ENCODE assay signal across 21 mouse cellular contexts in genomic region chr6:119737716-119738115, GRCm38 (mm10).
A peak's percentile ranks its signal among the peaks of the same experiment; 100 is the strongest.
DNase-seq lines count a peak whose midpoint lies in the region; ATAC-seq and TF ChIP-seq lines count a peak whose summit lies in the region.
"Had no signal": no experiment of that assay in that cellular context is flagged by ENCODE, and none has a peak within 500 bp of the region (broad histone marks: within the 10 kb centered on the region; RNA-seq: fewer than 3 reads in every experiment).

No protein-coding gene starts in this region.

- TF ChIP-seq POLR2A in thymus, adult 2 months (IDR thresholded peaks at IDR 0.05; ENCODE audit: control insufficient read depth, extremely low read depth, insufficient read depth, low read length, poor library complexity): no peak

- no peak overlapping the region for H3K9ac ChIP-seq in forebrain, embryonic 13.5 days
- H3K9ac ChIP-seq: heart, embryonic 12.5 days; heart, embryonic 15.5 days; hindbrain, embryonic 12.5 days; hindbrain, embryonic 15.5 days had no signal

- H3K27ac ChIP-seq in thymus, adult 2 months (ENCODE audit: control insufficient read depth, insufficient read depth, low read length): peak overlapping the region; percentile 96; the same call in 1 of the 2 replicates
- no peak overlapping the region for H3K27ac ChIP-seq in forebrain, embryonic 13.5 days
- H3K27ac ChIP-seq: forebrain, embryonic 10.5 days; heart, embryonic 15.5 days; hindbrain, embryonic 12.5 days; hindbrain, embryonic 15.5 days had no signal

- peaks cover 17% of the 10 kb centered on the region for H3K4me1 ChIP-seq in thymus, adult 2 months (replicated peaks; ENCODE audit: control insufficient read depth, insufficient read depth, low read length)
- no peaks in the 10 kb centered on the region for H3K4me1 ChIP-seq in forebrain, embryonic 13.5 days
- H3K4me1 ChIP-seq: forebrain, embryonic 10.5 days; heart, embryonic 12.5 days; hindbrain, embryonic 12.5 days had no signal

- intact Hi-C loops in heart, postnatal 14 days (cut with DNase I): no loop called here

- 19% methylated on average over 4 of the region's 4 CpGs for WGBS in thymus, adult 2 months
- 97% methylated on average over 4 of the region's 4 CpGs for whole genome bisulfite sequencing in forebrain, embryonic 13.5 days

- no peak for ATAC-seq in forebrain, embryonic 13.5 days
- ATAC-seq: forebrain, embryonic 14.5 days had no signal

- peak; percentile 3 for DNase-seq in T-cell, adult 2 months (ENCODE audit: low spot score)
- DNase-seq in thymus, adult 2 months: peak; percentile 54
- peak; percentile 63 for DNase-seq in thymus, postnatal 14 days
- DNase-seq in thymus, postnatal 4 days: peak; percentile 25
- no peak for DNase-seq in lung, postnatal 25 days (ENCODE audit: low spot score)
- no peak for DNase-seq in heart, postnatal 14 days
- DNase-seq: adrenal gland, postnatal 10 days; adrenal gland, postnatal 36 days; cerebellum, adult 18-20 months; cerebellum, adult 9-10 months; cerebellum, postnatal 14 days; gastrocnemius, postnatal 25 days; heart, adult 18-20 months; heart, postnatal 10 days had no signal

- no peak for TF ChIP-seq CTCF in thymus, adult 2 months (IDR thresholded peaks at IDR 0.05; ENCODE audit: borderline replicate concordance, control insufficient read depth, extremely low read depth, insufficient read depth, low read length, poor library complexity)

- H3K27me3 ChIP-seq in thymus, adult 2 months (ENCODE audit: control insufficient read depth, insufficient read depth, low read length): no peaks in the 10 kb centered on the region
- no peaks in the 10 kb centered on the region for H3K27me3 ChIP-seq in forebrain, embryonic 13.5 days
- H3K27me3 ChIP-seq: heart, embryonic 12.5 days; heart, embryonic 15.5 days; hindbrain, embryonic 12.5 days; hindbrain, embryonic 15.5 days had no signal

- no peaks in the 10 kb centered on the region for H3K9me3 ChIP-seq in forebrain, embryonic 13.5 days (replicated peaks)
- H3K9me3 ChIP-seq: forebrain, embryonic 10.5 days; heart, embryonic 12.5 days; heart, embryonic 15.5 days; hindbrain, embryonic 12.5 days; hindbrain, embryonic 15.5 days had no signal

- no peak overlapping the region for H3K4me2 ChIP-seq in forebrain, embryonic 13.5 days
- H3K4me2 ChIP-seq: heart, embryonic 12.5 days; heart, embryonic 15.5 days; hindbrain, embryonic 12.5 days; hindbrain, embryonic 15.5 days had no signal

- no peaks in the 10 kb centered on the region for H3K36me3 ChIP-seq in thymus, adult 2 months (ENCODE audit: control insufficient read depth, insufficient read depth, low read length)
- H3K36me3 ChIP-seq in forebrain, embryonic 13.5 days (ENCODE audit: poor library complexity, severe bottlenecking): peaks cover 7% of the 10 kb centered on the region

- H3K4me3 ChIP-seq in thymus, adult 2 months (ENCODE audit: control insufficient read depth, insufficient read depth, low read length): no peak overlapping the region
- no peak overlapping the region for H3K4me3 ChIP-seq in forebrain, embryonic 13.5 days
- H3K4me3 ChIP-seq: forebrain, embryonic 10.5 days; heart, embryonic 12.5 days; heart, embryonic 15.5 days; hindbrain, embryonic 12.5 days; hindbrain, embryonic 15.5 days had no signal

Comparison
In these comparisons a context has a peak if more than half of its experiments do, and no peak if none do; other contexts are left out.
1. DNase-seq: peak in T-cell, adult 2 months (single experiment), thymus, adult 2 months (single experiment), thymus, postnatal 14 days (single experiment) and thymus, postnatal 4 days (single experiment); none in lung, postnatal 25 days (single experiment) and heart, postnatal 14 days (0 of 2).